Mouse (Mus musculus): ENCODE results near the gene Ezh2.

The Ezh2 gene

DNA sequence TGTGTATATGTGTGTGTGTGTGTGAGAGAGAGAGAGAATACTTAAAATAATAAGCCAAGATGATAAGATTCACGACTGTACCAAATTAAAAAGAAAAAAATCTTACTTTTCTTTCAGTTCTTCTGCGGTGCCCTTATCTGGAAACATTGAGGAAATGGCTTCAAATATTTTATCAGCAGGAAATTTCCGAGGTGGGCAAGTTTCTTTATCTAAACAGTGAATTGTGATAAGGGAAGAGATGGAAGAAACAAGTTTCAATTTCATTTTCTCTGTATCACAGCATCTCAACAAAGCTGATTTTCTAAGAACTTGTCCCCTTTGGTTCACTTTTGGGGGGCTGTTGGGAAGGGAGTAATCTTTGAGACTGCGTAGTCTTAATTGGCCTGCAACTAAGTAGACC, 42.9 kb downstream of the Ezh2 start:
- DNase-seq (ENCODE audit: low read depth), result no peak

DNA sequence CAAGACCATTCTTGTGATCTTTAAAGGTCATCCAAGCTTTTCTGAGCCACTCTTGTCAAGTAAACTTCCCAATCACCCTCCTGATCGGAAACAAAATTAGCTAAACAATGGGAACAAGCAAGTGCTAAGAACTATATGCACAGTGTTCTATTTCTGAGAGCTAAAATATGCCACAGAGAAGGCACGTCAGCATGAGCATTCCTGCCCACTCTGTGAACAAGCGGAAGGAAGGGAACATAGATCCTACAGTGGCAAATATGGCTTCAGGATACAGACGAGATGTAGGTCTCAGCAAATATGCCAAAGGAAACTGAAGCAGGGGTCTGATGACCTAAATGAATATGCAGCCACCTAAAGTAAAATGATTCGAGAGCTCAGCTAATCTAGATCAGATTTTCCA, 59.8 kb downstream of the Ezh2 start:
- DNase-seq (ENCODE audit: low read depth), result no peak

DNA sequence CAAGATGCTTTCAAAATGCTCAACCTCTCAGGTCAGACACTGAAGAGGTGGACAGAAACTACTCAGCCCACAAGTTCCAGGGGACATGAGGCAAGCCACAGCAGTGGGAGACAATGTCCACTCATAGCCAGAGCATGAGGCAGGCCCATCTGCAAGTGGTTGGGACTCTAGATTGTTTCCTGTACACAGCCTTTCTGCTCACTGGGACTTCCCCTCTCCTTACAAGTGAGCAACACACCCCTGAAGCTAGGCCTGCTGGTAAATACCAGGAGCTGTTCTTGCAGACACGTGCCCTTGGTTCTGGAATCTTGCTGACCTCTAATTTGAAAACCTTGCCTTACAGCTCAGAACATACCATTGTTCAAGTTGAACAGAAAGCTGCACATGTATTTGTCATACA, 62.6 kb downstream of the Ezh2 start:
- DNase-seq (ENCODE audit: low read depth), result no peak

DNA sequence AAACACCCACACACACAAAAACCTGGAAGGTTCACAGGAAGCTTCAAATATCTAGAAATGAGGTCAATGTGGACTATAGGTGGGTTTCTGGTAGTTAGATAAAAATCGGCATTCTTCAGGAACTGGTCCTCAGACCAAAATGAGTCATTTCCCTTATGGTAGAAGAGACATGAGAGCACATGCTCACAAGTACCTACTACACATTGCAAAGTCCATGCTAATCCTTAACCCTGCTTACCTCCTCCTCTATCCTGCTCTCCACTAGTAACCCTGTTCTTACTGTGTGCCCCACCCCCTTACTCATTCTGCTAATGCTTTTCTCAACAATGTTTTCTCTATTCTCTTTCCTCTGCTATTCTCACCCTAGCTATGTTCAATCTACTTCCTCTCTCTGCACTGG, 67.5 kb downstream of the Ezh2 start:
- DNase-seq (ENCODE audit: low read depth), result no peak

DNA sequence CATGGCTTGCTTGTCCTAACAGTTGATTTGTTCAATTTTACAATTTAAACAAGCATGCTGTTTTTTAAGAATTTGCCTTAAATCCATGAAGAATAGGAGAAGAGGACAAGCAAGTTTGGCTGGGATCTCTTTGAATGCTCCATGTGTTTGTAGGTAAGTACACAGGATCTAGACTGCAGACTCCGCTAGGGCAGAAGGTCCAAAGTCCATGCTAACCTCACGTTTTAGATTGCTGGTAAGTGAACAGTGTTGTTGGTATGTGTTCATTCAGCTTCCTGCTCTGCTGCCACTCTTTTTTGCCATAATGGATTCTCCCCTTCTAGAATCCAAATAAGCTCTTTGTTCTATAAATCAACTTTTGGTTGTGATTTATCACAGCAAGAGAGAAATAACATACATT, 68.0 kb downstream of the Ezh2 start:
- no peak for DNase-seq (ENCODE audit: low read depth)

DNA sequence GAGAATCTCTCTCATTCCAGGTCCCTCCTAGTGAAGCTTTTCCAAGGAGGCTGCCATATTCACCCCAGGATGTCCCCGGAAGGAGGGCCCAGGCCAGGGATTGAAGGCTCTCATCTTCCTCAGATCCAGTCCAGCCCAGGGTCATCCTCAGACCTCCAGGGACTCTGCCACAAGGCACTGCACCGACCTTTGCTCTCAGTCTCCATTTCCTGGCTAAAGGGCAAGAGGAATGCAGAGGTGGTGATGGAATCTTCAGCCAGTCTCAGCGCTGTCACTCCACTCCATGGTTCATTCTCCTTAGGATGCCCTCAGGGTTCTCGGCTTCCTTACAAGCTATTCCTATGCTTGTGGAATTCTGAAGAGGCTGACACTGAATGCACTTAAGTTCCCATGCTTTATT, 68.7 kb downstream of the Ezh2 start:
- DNase-seq (ENCODE audit: low read depth), result no peak

DNA sequence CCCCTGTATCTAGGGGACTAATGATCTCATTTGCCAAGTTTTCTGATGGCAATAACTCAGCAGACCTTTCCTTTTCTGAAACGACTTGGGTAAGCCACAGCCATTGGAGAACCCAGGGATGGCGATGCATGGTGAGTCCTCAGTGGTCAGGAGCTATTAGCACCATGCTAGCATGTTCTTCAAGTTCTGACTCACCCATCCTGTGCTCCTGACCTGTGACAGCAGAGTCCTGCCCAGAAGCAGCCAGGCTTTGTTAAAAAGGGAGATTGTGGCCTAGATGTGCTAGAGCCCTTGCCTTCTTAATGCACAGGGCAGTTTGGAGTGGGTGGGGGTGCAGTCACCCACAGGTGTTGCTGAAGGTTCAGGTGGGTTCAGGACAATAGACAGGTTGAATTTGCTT, 70.1 kb downstream of the Ezh2 start:
- no peak for DNase-seq (ENCODE audit: low read depth)

DNA sequence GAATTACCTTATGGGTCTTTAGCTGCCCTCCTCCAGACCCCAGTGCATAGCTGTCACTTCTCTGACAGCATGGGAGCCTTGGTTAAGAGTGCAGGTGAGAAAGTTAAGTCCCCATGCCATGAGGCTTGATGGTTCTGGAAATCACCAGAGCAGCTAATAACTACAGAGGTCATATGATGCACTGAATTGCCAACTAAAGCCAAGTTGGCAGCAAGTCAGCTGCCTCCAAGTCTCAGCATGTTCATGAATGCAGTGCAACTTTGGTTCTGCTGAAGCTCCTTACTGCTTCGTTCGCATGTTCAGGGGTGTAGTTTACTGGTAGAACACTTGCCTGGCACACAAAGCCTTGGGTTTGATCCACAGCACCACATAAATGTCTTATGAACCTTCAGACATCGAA, 72.7 kb downstream of the Ezh2 start:
- DNase-seq (ENCODE audit: low read depth), result no peak

DNA sequence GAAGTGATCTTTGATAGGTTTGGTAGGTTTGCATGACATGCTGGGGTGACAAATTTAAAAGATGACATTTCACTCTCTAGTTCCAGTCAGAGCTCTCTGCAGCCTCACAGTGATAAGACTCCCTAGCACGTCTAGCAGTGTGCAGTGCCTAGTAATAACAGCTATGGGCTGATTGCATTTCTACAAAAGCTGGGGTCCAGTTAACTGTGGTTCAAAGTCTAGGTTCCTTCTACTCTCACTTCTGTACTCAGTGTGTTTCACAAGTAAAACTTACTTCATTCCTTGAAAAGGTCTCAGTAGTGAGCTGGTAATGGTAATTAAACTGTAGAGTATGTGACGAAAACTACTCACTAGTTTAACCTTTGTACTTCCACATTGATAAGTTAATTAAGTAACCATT, 75.1 kb downstream of the Ezh2 start:
- DNase-seq (ENCODE audit: low read depth), result no peak

DNA sequence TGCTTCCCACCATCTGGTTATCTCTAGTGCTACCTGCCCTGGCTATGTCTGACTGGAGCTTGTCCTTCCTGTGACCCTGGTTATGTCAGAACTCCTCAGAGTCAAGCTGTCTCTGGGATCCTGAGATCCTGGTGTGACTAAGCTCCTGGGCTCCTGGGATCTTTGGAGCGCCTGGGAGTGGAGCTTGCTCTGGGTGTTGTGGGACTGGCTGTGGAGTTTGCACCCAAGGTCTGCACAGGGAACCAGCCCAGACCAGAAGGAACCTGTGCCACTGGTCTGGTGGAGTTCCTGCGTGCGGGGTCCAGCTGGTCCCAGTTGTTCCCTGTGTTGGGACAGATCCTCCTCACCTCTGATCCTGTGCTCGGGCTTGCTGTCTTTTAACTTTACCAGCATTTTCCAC, 100.6 kb downstream of the Ezh2 start:
- DNase-seq (ENCODE audit: low read depth), result no peak

DNA sequence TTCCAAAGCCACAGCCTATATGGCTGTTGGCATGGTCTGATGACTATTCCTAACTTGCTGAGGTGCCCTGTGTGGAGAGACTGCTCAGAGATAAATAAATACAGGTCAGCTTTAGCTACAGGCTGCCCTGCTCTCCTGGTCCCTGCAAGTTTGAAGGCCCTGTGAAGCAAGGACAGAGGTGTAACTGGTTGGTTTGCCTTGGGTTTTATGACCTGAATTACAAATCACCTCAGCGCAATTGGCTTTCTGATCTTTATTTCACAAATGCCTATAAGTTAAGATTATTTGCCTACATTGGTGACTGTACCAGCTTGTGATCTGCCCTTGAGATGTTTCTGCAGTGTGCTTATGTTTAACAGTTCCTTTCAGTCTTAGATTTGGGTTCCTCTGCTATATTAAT, 113.1 kb downstream of the Ezh2 start:
- DNase-seq (ENCODE audit: low read depth), result no peak
